Mouse (Mus musculus): ENCODE results near the gene Col25a1. TPM values are rescaled to one million over a fixed set of nuclear protein-coding genes. Genes with fewer than 3 reads are reported as not detected.

Gene Col25a1
- total and polyA plus RNA-seq, 2 experiments from 2014 or later, result 10.6 to 28.0 TPM

DNA sequence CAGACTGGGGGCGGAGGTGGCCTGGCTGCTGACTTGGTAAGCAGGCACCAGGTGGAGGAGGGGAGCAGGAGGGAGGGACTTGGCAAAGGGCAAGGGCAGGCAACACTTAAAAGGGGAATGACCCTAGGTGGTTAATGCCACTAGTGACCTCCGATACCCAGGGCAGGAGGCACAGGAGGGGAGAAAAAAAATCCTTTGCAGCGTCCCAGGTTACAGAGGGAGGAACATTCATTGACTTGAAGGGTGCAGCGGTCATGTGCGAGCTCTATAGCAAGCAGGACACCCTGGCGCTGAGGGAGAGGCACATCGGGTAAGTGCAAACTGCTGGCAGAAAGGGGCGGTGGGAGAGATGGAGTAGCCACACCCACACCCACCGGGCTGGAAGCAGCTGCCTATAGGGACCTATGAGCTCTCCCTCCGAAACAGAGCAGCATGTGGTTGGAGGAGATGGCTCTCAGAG is 486.2 kb downstream of the Col25a1 start, which contains the start of gene Etnppl:
Gene Etnppl (plus strand): TSS at position 10 of the 460 bp plus-strand sequence.
- peak within 1 kb of the TSS; percentile 38 for H3K4me2 ChIP-seq (ENCODE audit: low read depth, low read length, poor library complexity, severe bottlenecking)
- no peaks in the 10 kb centered on the region for H3K36me3 ChIP-seq (ENCODE audit: insufficient read depth, low read length)
- ATAC-seq (ENCODE audit: low FRiP score) (no peak), DNase-seq (ENCODE audit: low spot score) (no peak)
- WGBS, result 9% methylated on average over 10 of the region's 10 CpGs
- no peaks in the 10 kb centered on the region for H3K4me1 ChIP-seq (ENCODE audit: insufficient read depth, low read length)
- H3K9ac ChIP-seq (replicated peaks; ENCODE audit: low read length, poor library complexity, severe bottlenecking), result no peak within 1 kb of the TSS
- no peaks in the 10 kb centered on the region for H3K27me3 ChIP-seq (ENCODE audit: insufficient read depth, low read length)
- H3K4me3 ChIP-seq (ENCODE audit: low read depth, low read length), result no peak within 1 kb of the TSS
- no peaks in the 10 kb centered on the region for H3K9me3 ChIP-seq (ENCODE audit: low read length)
- no peak within 1 kb of the TSS for H3K27ac ChIP-seq (ENCODE audit: low read depth, low read length)
- no peak for TF ChIP-seq CTCF (IDR thresholded peaks at IDR 0.05)

DNA sequence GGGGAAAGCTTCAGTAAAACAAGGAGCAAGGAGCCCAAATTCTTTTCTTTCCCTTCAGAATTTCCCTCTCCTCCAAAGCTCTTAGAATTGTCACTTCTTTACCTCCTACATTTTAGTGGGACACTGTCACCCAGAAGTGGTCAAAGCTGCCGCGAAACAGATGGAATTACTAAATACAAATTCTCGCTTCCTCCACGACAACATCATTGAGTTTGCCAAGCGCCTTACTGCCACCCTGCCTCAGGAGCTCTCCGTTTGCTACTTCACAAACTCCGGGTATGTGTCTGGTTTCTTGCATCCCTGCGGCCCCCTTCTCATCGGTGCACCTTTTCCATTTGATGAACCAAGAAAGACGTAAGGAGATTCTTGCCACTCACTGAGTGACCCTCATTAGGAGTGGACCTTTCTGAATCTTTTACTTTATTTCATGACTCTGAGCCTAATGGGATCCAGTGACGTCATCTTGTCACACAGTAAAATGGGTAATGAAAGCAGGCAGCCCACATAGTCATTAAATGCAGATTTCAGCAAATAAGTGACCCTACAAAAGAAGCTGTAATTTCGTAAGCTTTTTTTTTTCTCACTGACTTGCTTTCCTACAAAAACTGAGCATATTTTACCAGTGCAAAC is 489.3 kb downstream of the Col25a1 start:
- no peaks in the 10 kb centered on the region for H3K9me3 ChIP-seq (ENCODE audit: low read length)
- no peak overlapping the region for H3K4me2 ChIP-seq (ENCODE audit: low read depth, low read length, poor library complexity, severe bottlenecking)
- no peaks in the 10 kb centered on the region for H3K36me3 ChIP-seq (ENCODE audit: insufficient read depth, low read length)
- no peak overlapping the region for H3K27ac ChIP-seq (ENCODE audit: low read depth, low read length)
- no peak for ATAC-seq (ENCODE audit: low FRiP score)
- DNase-seq (ENCODE audit: low spot score), result no peak
- WGBS, result 80% methylated on average over 12 of the region's 12 CpGs
- no peak overlapping the region for H3K4me3 ChIP-seq (ENCODE audit: low read depth, low read length)
- no peaks in the 10 kb centered on the region for H3K27me3 ChIP-seq (ENCODE audit: insufficient read depth, low read length)
- no peak overlapping the region for H3K9ac ChIP-seq (replicated peaks; ENCODE audit: low read length, poor library complexity, severe bottlenecking)
- no peaks in the 10 kb centered on the region for H3K4me1 ChIP-seq (ENCODE audit: insufficient read depth, low read length)
- TF ChIP-seq CTCF (IDR thresholded peaks at IDR 0.05), result no peak

GRCm38 (mm10) chr3:130628358-130628757 is 497.1 kb downstream of the Col25a1 start:
- no peak for DNase-seq (ENCODE audit: low spot score)
- H3K9me3 ChIP-seq (ENCODE audit: low read length), result no peaks in the 10 kb centered on the region
- no peaks in the 10 kb centered on the region for H3K27me3 ChIP-seq (ENCODE audit: insufficient read depth, low read length)
- H3K4me3 ChIP-seq (ENCODE audit: low read depth, low read length), result no peak overlapping the region
- TF ChIP-seq CTCF (IDR thresholded peaks at IDR 0.05), result no peak; the same call in 1 of the 2 replicates
- no peak overlapping the region for H3K9ac ChIP-seq (replicated peaks; ENCODE audit: low read length, poor library complexity, severe bottlenecking)
- no peaks in the 10 kb centered on the region for H3K4me1 ChIP-seq (ENCODE audit: insufficient read depth, low read length)
- no peak overlapping the region for H3K27ac ChIP-seq (ENCODE audit: low read depth, low read length)
- 89% methylated on average over 5 of the region's 5 CpGs for WGBS
- no peaks in the 10 kb centered on the region for H3K36me3 ChIP-seq (ENCODE audit: insufficient read depth, low read length)
- no peak overlapping the region for H3K4me2 ChIP-seq (ENCODE audit: low read depth, low read length, poor library complexity, severe bottlenecking)
- no peak for ATAC-seq (ENCODE audit: low FRiP score)

- Histone ChIP-seq H3K9ac (replicated peaks; ENCODE audit: low read length, poor library complexity, severe bottlenecking) (no peak overlapping the region), H3K4me2 (ENCODE audit: low read depth, low read length, poor library complexity, severe bottlenecking) (no peak overlapping the region), H3K4me3 (ENCODE audit: low read depth, low read length) (no peak overlapping the region), H3K36me3 (ENCODE audit: insufficient read depth, low read length) (no peaks in the 10 kb centered on the region), H3K4me1 (ENCODE audit: insufficient read depth, low read length) (no peaks in the 10 kb centered on the region), H3K27ac (ENCODE audit: low read depth, low read length) (no peak overlapping the region), H3K27me3 (ENCODE audit: insufficient read depth, low read length) (no peaks in the 10 kb centered on the region), H3K9me3 (ENCODE audit: low read length) (no peaks in the 10 kb centered on the region)
- ATAC-seq (ENCODE audit: low FRiP score) (no peak), DNase-seq (ENCODE audit: low spot score) (no peak)
- TF ChIP-seq CTCF (IDR thresholded peaks at IDR 0.05), result no peak
- 76% methylated on average over 5 of the region's 5 CpGs for WGBS
Observed at GRCm38 (mm10) chr3:130633859-130634258, 502.6 kb downstream of the Col25a1 start.

- no peak overlapping the region for H3K27ac ChIP-seq (ENCODE audit: low read depth, low read length)
- no peak for DNase-seq (ENCODE audit: low spot score)
- no peak overlapping the region for H3K9ac ChIP-seq (replicated peaks; ENCODE audit: low read length, poor library complexity, severe bottlenecking)
- no peaks in the 10 kb centered on the region for H3K27me3 ChIP-seq (ENCODE audit: insufficient read depth, low read length)
- no peak overlapping the region for H3K4me3 ChIP-seq (ENCODE audit: low read depth, low read length)
- 69% methylated on average over 11 of the region's 11 CpGs for WGBS
- no peaks in the 10 kb centered on the region for H3K36me3 ChIP-seq (ENCODE audit: insufficient read depth, low read length)
- H3K4me1 ChIP-seq (ENCODE audit: insufficient read depth, low read length), result no peaks in the 10 kb centered on the region
- H3K4me2 ChIP-seq (ENCODE audit: low read depth, low read length, poor library complexity, severe bottlenecking), result no peak overlapping the region
- no peaks in the 10 kb centered on the region for H3K9me3 ChIP-seq (ENCODE audit: low read length)
- TF ChIP-seq CTCF (IDR thresholded peaks at IDR 0.05), result no peak
- ATAC-seq (ENCODE audit: low FRiP score), result no peak
Observed at GRCm38 (mm10) chr3:130646110-130646810, 515.0 kb downstream of the Col25a1 start.

Other genes starting within 250 kb of the Col25a1 start
- gene Casp6, start 230.1 kb upstream of the Col25a1 start, total RNA-seq (2014; rRNA removed), result 6.7 and 7.0 TPM in 2 replicates
- gene Casp6, start 230.1 kb upstream of the Col25a1 start, polyA plus RNA-seq (2015; fragmentation: Nextera tagmentation; extraction: Ambion mirVana), result 13.2 and 13.4 TPM in 2 replicates
- 6.0 and 6.7 TPM in 2 replicates for gene Mcub, start 161.3 kb upstream of the Col25a1 start, total RNA-seq (2014; rRNA removed)
- 6.4 and 6.9 TPM in 2 replicates for gene Mcub, start 161.3 kb upstream of the Col25a1 start, polyA plus RNA-seq (2015; fragmentation: Nextera tagmentation; extraction: Ambion mirVana)
- 39.7 and 43.2 TPM in 2 replicates for gene Sec24b, start 69.9 kb upstream of the Col25a1 start, total RNA-seq (2014; rRNA removed)
- gene Sec24b, start 69.9 kb upstream of the Col25a1 start, polyA plus RNA-seq (2015; fragmentation: Nextera tagmentation; extraction: Ambion mirVana), result 27.3 and 29.1 TPM in 2 replicates